Mouse (Mus musculus): ENCODE measurements around the gene Zfp541. TPM values are rescaled to one million over a fixed set of nuclear protein-coding genes. Genes with fewer than 3 reads are reported as not detected.

The Zfp541 gene
- polyA plus RNA-seq, 1 experiment: not detected

DNA sequence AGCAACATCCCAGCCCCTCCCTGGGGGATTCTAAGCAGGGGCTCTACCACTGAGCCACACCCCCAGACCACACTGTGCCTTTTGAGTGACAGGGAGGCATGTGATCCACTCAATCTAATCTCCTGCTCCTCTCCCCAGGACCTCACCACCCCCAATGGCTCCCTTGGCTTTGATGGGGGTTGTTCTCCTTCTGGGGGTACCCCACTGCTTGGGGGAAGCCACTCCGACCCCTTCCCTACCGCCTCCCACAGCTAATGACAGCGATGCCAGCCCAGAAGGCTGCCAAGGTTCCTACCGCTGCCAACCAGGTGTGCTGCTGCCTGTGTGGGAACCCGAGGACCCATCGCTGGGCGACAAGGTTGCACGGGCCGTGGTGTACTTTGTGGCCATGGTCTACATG, 72.1 kb downstream of the Zfp541 start:
- Histone ChIP-seq H3K9ac (ENCODE audit: low read depth, poor library complexity, severe bottlenecking) (no peak overlapping the region), H3K36me3 (ENCODE audit: control insufficient read depth, insufficient read depth, low read length, poor library complexity, severe bottlenecking) (no peaks in the 10 kb centered on the region), H3K27me3 (ENCODE audit: control insufficient read depth, insufficient read depth, low read length, poor library complexity, severe bottlenecking) (no peaks in the 10 kb centered on the region), H3K4me3 (ENCODE audit: low read depth, low read length) (no peak overlapping the region), H3K27ac (ENCODE audit: insufficient read depth, low read length) (no peak overlapping the region), H3K4me1 (ENCODE audit: control insufficient read depth, insufficient read depth, low read length) (no peaks in the 10 kb centered on the region), H3K9me3 (replicated peaks; ENCODE audit: control insufficient read depth, insufficient read depth, low read length, poor library complexity, severe bottlenecking) (no peaks in the 10 kb centered on the region)
- no peak for TF ChIP-seq POLR2A (IDR thresholded peaks at IDR 0.05; ENCODE audit: insufficient read depth, low read length)

DNA sequence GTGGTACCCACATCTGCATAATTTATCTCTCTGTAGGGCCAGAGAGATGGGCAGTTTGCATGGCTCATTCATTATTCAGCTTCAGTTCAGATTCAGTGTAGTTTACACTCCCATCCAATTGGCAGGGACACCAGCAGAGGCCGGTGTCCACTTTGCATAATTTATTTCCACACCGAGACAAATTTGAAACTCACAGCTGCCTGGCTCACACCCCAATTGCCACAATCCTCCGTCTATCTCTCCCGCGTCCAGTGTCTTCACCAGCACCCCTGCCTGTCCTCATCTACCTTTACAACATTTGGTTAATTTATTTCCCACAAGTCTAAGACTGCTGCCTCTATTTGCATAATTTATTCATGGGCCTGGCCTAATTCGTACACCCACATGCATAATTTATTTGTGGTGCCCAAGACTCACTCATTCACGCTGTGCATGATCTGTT, 73.4 kb downstream of the Zfp541 start:
- TF ChIP-seq CTCF (IDR thresholded peaks at IDR 0.05; ENCODE audit: low read depth, low read length) (no peak), POLR2A (IDR thresholded peaks at IDR 0.05; ENCODE audit: insufficient read depth, low read length) (no peak), EP300 (IDR thresholded peaks at IDR 0.05; ENCODE audit: insufficient read depth, low read depth, low read length) (no peak)
- Histone ChIP-seq H3K27ac (ENCODE audit: insufficient read depth, low read length) (no peak overlapping the region), H3K4me3 (ENCODE audit: low read depth, low read length) (no peak overlapping the region)

More for the DNA sequence above, 73.4 kb downstream of the Zfp541 start:
- H3K4me1 ChIP-seq (ENCODE audit: control insufficient read depth, insufficient read depth, low read length): no peaks in the 10 kb centered on the region
- no peak overlapping the region for H3K9ac ChIP-seq (ENCODE audit: low read depth, poor library complexity, severe bottlenecking)
- no peaks in the 10 kb centered on the region for H3K36me3 ChIP-seq (ENCODE audit: control insufficient read depth, insufficient read depth, low read length, poor library complexity, severe bottlenecking)
- H3K27me3 ChIP-seq (ENCODE audit: control insufficient read depth, insufficient read depth, low read length, poor library complexity, severe bottlenecking): no peaks in the 10 kb centered on the region
- no peaks in the 10 kb centered on the region for H3K9me3 ChIP-seq (replicated peaks; ENCODE audit: control insufficient read depth, insufficient read depth, low read length, poor library complexity, severe bottlenecking)

Other genes starting within 250 kb of the Zfp541 start
- not detected in 2 replicates for gene Obox6, start 222.1 kb upstream of the Zfp541 start, polyA plus RNA-seq (2011; ENCODE audit: insufficient read depth, insufficient read length, low read depth, missing spikeins)
- gene Crx, start 181.8 kb upstream of the Zfp541 start, polyA plus RNA-seq (2011; ENCODE audit: insufficient read depth, insufficient read length, low read depth, missing spikeins): not detected in 2 replicates
- not detected in 2 replicates for gene Crxos, start 179.2 kb upstream of the Zfp541 start, polyA plus RNA-seq (2011; ENCODE audit: insufficient read depth, insufficient read length, low read depth, missing spikeins)
- gene Selenow, start 139.4 kb upstream of the Zfp541 start, polyA plus RNA-seq (2011; ENCODE audit: insufficient read depth, insufficient read length, low read depth, missing spikeins): 93.1 and 101 TPM in 2 replicates
- 283 and 299 TPM in 2 replicates for gene Nop53, start 115.7 kb upstream of the Zfp541 start, polyA plus RNA-seq (2011; ENCODE audit: insufficient read depth, insufficient read length, low read depth, missing spikeins)
- gene Ehd2, start 94.2 kb upstream of the Zfp541 start, polyA plus RNA-seq (2011; ENCODE audit: insufficient read depth, insufficient read length, low read depth, missing spikeins): 4.6 and 4.9 TPM in 2 replicates
- gene Bicra, start 13.9 kb upstream of the Zfp541 start, polyA plus RNA-seq (2011; ENCODE audit: insufficient read depth, insufficient read length, low read depth, missing spikeins): 10.2 and 21.9 TPM in 2 replicates
- 105 and 107 TPM in 2 replicates for gene Napa, start 36.6 kb downstream of the Zfp541 start, polyA plus RNA-seq (2011; ENCODE audit: insufficient read depth, insufficient read length, low read depth, missing spikeins)
- gene Kptn, start 58.1 kb downstream of the Zfp541 start, polyA plus RNA-seq (2011; ENCODE audit: insufficient read depth, insufficient read length, low read depth, missing spikeins): 8.5 and 8.7 TPM in 2 replicates
- 4.1 and 4.5 TPM in 2 replicates for gene Slc8a2, start 68.0 kb downstream of the Zfp541 start, polyA plus RNA-seq (2011; ENCODE audit: insufficient read depth, insufficient read length, low read depth, missing spikeins)
- 4.5 and 5.2 TPM in 2 replicates for gene Meis3, start 113.3 kb downstream of the Zfp541 start, polyA plus RNA-seq (2011; ENCODE audit: insufficient read depth, insufficient read length, low read depth, missing spikeins)
- gene Dhx34, start 160.2 kb downstream of the Zfp541 start, polyA plus RNA-seq (2011; ENCODE audit: insufficient read depth, insufficient read length, low read depth, missing spikeins): 9.7 and 11.6 TPM in 2 replicates
- not detected in 2 replicates for gene C5ar2, start 182.3 kb downstream of the Zfp541 start, polyA plus RNA-seq (2011; ENCODE audit: insufficient read depth, insufficient read length, low read depth, missing spikeins)
- not detected in 2 replicates for gene C5ar1, start 197.7 kb downstream of the Zfp541 start, polyA plus RNA-seq (2011; ENCODE audit: insufficient read depth, insufficient read length, low read depth, missing spikeins)
- 3.3 and 4.6 TPM in 2 replicates for gene Inafm1, start 211.8 kb downstream of the Zfp541 start, polyA plus RNA-seq (2011; ENCODE audit: insufficient read depth, insufficient read length, low read depth, missing spikeins)
- gene Ccdc9, start 225.0 kb downstream of the Zfp541 start, polyA plus RNA-seq (2011; ENCODE audit: insufficient read depth, insufficient read length, low read depth, missing spikeins): 86.6 and 104 TPM in 2 replicates
- gene Bbc3, start 246.6 kb downstream of the Zfp541 start, polyA plus RNA-seq (2011; ENCODE audit: insufficient read depth, insufficient read length, low read depth, missing spikeins): 38.5 and 38.7 TPM in 2 replicates

All from ES-Bruce4 (cell line).